Mouse (Mus musculus): ENCODE data around the gene Pacsin2. TPM values are rescaled to one million over a fixed set of nuclear protein-coding genes. Genes with fewer than 3 reads are reported as not detected.

The Pacsin2 gene
- polyA plus RNA-seq, 1 experiment, result 30.5 TPM

DNA sequence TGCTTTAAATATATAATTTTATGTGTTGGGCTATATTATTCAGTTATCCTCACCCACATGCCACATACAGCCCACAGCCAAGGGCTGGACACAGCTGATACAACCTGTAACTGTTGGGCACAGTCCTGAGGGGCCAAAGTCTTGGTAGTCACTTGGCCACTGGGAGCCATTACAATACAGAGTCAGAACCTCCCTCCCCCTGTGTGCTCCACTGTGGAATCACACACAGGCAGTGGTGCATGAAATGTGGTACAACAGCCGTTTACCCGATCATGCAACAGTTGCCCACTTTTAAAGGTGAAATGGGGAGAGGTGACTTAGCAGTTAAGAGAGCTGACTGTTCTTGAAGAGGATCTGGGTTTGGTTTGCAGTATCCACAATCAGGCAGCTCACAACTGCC is 14.4 kb downstream of the Pacsin2 start:
- no peak for DNase-seq
- 96% methylated on average over 2 of the region's 2 CpGs for WGBS
- Histone ChIP-seq H3K4me3 (ENCODE audit: control insufficient read depth, insufficient read depth, low read length) (no peak overlapping the region), H3K36me3 (ENCODE audit: control insufficient read depth, insufficient read depth, low read length) (no peaks in the 10 kb centered on the region), H3K27me3 (ENCODE audit: control insufficient read depth, insufficient read depth, low read length) (no peaks in the 10 kb centered on the region), H3K27ac (ENCODE audit: control insufficient read depth, insufficient read depth, low read length) (no peak overlapping the region), H3K4me1 (replicated peaks; ENCODE audit: control insufficient read depth, insufficient read depth, low read length) (peaks cover 6% of the 10 kb centered on the region)
- TF ChIP-seq POLR2A (IDR thresholded peaks at IDR 0.05; ENCODE audit: control insufficient read depth, extremely low read depth, insufficient read depth, low read length, poor library complexity) (no peak), CTCF (IDR thresholded peaks at IDR 0.05; ENCODE audit: borderline replicate concordance, control insufficient read depth, extremely low read depth, insufficient read depth, low read length, poor library complexity) (no peak)

DNA sequence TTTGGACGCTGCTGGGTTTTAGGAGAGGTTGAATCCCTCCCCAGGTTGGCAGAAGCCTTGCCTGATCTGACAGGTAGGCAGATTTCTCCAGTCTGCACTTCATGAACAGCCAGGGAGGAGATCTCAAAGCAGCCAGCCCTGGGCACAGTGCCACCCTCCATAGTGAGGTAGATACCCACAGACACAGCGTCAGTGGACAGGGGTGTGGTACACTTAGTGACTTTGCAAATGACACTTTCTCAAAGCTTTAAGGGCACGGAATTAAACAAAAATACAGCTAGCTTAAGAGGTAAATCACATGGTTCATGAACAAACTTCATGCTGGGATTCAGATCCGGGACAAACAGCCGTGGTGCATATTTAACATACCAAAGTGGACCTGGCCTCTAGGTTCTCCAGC is 15.8 kb downstream of the Pacsin2 start:
- Histone ChIP-seq H3K27ac (ENCODE audit: control insufficient read depth, insufficient read depth, low read length) (no peak overlapping the region), H3K4me1 (replicated peaks; ENCODE audit: control insufficient read depth, insufficient read depth, low read length) (0 out of 2 replicates have a peak, but pooled peaks cover 3% of the 10 kb centered on the region), H3K27me3 (ENCODE audit: control insufficient read depth, insufficient read depth, low read length) (no peaks in the 10 kb centered on the region)

DNA sequence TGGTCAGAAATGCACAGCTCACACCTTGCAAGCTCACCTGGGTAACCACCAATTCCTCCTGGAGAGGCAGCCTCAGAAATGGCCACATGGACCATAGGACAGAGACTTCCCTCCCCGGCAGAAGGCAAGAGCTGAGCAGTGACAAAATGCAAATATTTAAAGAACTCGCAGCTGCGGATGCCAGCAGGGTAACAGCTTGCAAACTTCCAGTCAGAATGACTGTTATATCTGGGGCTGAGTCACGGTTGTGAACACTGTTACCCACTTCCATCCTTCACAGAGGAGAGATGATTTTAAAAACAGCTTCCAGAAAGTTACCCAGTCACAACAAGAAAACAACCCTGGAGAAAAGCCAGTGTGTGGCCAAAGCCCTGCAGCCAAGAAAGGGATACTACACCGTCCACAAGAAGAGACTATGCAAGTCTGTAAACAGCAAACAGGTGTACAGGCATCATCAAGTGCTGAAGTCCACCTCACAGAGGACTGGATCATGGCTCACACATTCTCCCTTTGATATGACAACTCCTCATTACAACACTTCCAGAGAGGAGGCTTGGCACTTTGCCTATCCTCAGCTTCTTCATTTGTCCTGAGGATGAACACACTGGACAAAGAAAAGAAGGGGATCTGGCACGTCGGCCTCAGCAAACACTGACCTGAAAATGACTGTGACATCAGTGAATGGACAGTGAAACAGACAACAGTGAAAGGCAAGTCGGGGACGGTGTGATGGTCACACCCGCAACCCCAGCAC is 16.4 kb downstream of the Pacsin2 start:
- no peak overlapping the region for H3K4me3 ChIP-seq (ENCODE audit: control insufficient read depth, insufficient read depth, low read length)
- H3K27me3 ChIP-seq (ENCODE audit: control insufficient read depth, insufficient read depth, low read length), result no peaks in the 10 kb centered on the region
- 0 out of 2 replicates have a peak, but pooled peaks cover 3% of the 10 kb centered on the region for H3K4me1 ChIP-seq (replicated peaks; ENCODE audit: control insufficient read depth, insufficient read depth, low read length)
- TF ChIP-seq POLR2A (IDR thresholded peaks at IDR 0.05; ENCODE audit: control insufficient read depth, extremely low read depth, insufficient read depth, low read length, poor library complexity), result no peak
- no peak for TF ChIP-seq CTCF (IDR thresholded peaks at IDR 0.05; ENCODE audit: borderline replicate concordance, control insufficient read depth, extremely low read depth, insufficient read depth, low read length, poor library complexity)
- DNase-seq, result no peak
- H3K27ac ChIP-seq (ENCODE audit: control insufficient read depth, insufficient read depth, low read length), result no peak overlapping the region
- 68% methylated on average over 10 of the region's 10 CpGs for whole genome bisulfite sequencing
- no peaks in the 10 kb centered on the region for H3K36me3 ChIP-seq (ENCODE audit: control insufficient read depth, insufficient read depth, low read length)

More for the DNA sequence above, 15.8 kb downstream of the Pacsin2 start:
- Histone ChIP-seq H3K36me3 (ENCODE audit: control insufficient read depth, insufficient read depth, low read length) (no peaks in the 10 kb centered on the region), H3K4me3 (ENCODE audit: control insufficient read depth, insufficient read depth, low read length) (no peak overlapping the region)
- TF ChIP-seq CTCF (IDR thresholded peaks at IDR 0.05; ENCODE audit: borderline replicate concordance, control insufficient read depth, extremely low read depth, insufficient read depth, low read length, poor library complexity), result no peak
- TF ChIP-seq POLR2A (IDR thresholded peaks at IDR 0.05; ENCODE audit: control insufficient read depth, extremely low read depth, insufficient read depth, low read length, poor library complexity), result no peak
- no peak for DNase-seq
- 87% methylated on average over 5 of the region's 5 CpGs for WGBS

DNA sequence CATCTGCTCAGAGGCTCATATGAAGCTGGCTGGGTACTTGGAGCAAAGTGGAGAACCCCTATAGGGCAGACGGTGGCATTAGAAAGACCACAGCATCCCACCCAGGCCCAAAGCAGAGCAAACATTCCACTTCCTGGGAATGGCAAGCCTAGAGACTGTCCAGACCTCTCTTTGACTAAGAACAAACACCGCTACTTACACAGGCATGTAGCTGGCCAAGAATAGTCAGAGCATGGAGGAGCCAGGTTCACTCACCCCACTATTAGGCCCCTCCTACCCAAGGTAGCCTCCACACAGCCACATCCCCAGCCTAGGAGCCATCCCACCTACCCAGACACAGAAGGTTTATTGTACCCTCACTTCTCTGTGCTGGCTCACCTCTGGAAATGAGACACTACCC is 18.5 kb downstream of the Pacsin2 start:
- Histone ChIP-seq H3K4me3 (ENCODE audit: control insufficient read depth, insufficient read depth, low read length) (no peak overlapping the region), H3K27ac (ENCODE audit: control insufficient read depth, insufficient read depth, low read length) (no peak overlapping the region), H3K27me3 (ENCODE audit: control insufficient read depth, insufficient read depth, low read length) (no peaks in the 10 kb centered on the region), H3K4me1 (replicated peaks; ENCODE audit: control insufficient read depth, insufficient read depth, low read length) (0 out of 2 replicates have a peak, but pooled peaks cover 3% of the 10 kb centered on the region), H3K36me3 (ENCODE audit: control insufficient read depth, insufficient read depth, low read length) (no peaks in the 10 kb centered on the region)
- 97% methylated on average over 2 of the region's 2 CpGs for WGBS
- no peak for TF ChIP-seq POLR2A (IDR thresholded peaks at IDR 0.05; ENCODE audit: control insufficient read depth, extremely low read depth, insufficient read depth, low read length, poor library complexity)
- no peak for TF ChIP-seq CTCF (IDR thresholded peaks at IDR 0.05; ENCODE audit: borderline replicate concordance, control insufficient read depth, extremely low read depth, insufficient read depth, low read length, poor library complexity)
- DNase-seq, result no peak

DNA sequence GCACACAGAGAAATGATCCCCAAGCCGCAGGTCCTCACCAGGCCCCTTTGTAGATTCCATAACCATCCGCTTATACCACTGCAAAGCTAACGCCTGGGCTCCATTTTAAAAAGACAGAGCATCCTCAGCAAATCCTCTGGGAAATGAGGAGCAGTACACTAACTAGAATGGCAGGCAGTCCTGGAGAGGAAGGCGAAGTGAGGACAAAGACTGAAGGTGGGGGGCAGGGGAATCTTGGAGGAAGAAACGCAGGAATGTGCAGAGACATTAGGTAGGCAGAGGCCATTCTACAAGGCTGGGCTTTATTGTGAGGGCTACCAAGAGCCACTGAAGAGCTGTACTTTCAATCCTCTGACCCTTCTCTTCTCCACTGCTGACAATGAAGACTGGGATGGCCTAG is 19.0 kb downstream of the Pacsin2 start:
- H3K36me3 ChIP-seq (ENCODE audit: control insufficient read depth, insufficient read depth, low read length), result no peaks in the 10 kb centered on the region
- H3K27me3 ChIP-seq (ENCODE audit: control insufficient read depth, insufficient read depth, low read length), result no peaks in the 10 kb centered on the region
- no peak overlapping the region for H3K4me3 ChIP-seq (ENCODE audit: control insufficient read depth, insufficient read depth, low read length)
- TF ChIP-seq POLR2A (IDR thresholded peaks at IDR 0.05; ENCODE audit: control insufficient read depth, extremely low read depth, insufficient read depth, low read length, poor library complexity) (no peak), CTCF (IDR thresholded peaks at IDR 0.05; ENCODE audit: borderline replicate concordance, control insufficient read depth, extremely low read depth, insufficient read depth, low read length, poor library complexity) (no peak)
- no peak overlapping the region for H3K27ac ChIP-seq (ENCODE audit: control insufficient read depth, insufficient read depth, low read length)
- 0 out of 2 replicates have a peak, but pooled peaks cover 3% of the 10 kb centered on the region for H3K4me1 ChIP-seq (replicated peaks; ENCODE audit: control insufficient read depth, insufficient read depth, low read length)
- DNase-seq, result no peak
- WGBS, result 96% methylated on average over 5 of the region's 5 CpGs

DNA sequence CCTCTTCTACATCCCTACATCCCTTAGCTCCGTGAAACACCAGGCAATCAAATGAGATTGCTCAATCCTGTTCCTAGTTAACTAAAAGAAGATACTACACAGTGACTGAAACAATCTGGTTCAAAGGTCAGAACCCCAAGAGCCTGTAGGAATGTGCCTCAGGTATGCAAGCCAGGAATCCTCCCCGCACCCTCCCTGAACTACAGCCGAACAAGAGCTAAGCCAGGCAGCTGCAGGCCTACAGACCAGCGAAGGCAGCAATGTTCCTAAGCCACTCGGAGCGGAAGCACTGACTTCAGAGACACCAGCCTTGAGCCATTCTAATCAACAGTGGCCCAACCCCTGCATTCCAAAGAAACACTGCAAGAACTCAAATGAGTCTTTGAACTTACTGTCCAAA is 20.0 kb downstream of the Pacsin2 start:
- no peak for DNase-seq
- no peaks in the 10 kb centered on the region for H3K27me3 ChIP-seq (ENCODE audit: control insufficient read depth, insufficient read depth, low read length)
- TF ChIP-seq POLR2A (IDR thresholded peaks at IDR 0.05; ENCODE audit: control insufficient read depth, extremely low read depth, insufficient read depth, low read length, poor library complexity) (no peak), CTCF (IDR thresholded peaks at IDR 0.05; ENCODE audit: borderline replicate concordance, control insufficient read depth, extremely low read depth, insufficient read depth, low read length, poor library complexity) (no peak)
- 0 out of 2 replicates have a peak, but pooled peaks cover 3% of the 10 kb centered on the region for H3K4me1 ChIP-seq (replicated peaks; ENCODE audit: control insufficient read depth, insufficient read depth, low read length)
- no peak overlapping the region for H3K27ac ChIP-seq (ENCODE audit: control insufficient read depth, insufficient read depth, low read length)
- 94% methylated on average over 6 of the region's 6 CpGs for WGBS
- H3K4me3 ChIP-seq (ENCODE audit: control insufficient read depth, insufficient read depth, low read length), result no peak overlapping the region
- no peaks in the 10 kb centered on the region for H3K36me3 ChIP-seq (ENCODE audit: control insufficient read depth, insufficient read depth, low read length)

All from thymus, adult 2 months (tissue).